Mouse (Mus musculus) intestine, embryonic 14.5 days (tissue): Measurements from ENCODE around the gene Caprin1. TPM values are rescaled to one million over a fixed set of nuclear protein-coding genes. Genes with fewer than 3 reads are reported as not detected.
A peak's percentile ranks its signal among the peaks of the same experiment; 100 is the strongest.

Source experiments
- ATAC-seq: fragments of 200-750 bp; cut with Nextera tagmentation; replicated peaks from 2 replicates; pipeline ENCODE4 v1.8.0; 2017; ENCODE audit warnings: low read depth, moderate number of reproducible peaks, moderate TSS enrichment, moderate library complexity; ENCODE audit not compliant: low FRiP score, low TSS enrichment
- DNase-seq: peaks from one replicate; pipeline ENCODE4 v3.0.0-alpha.2; 2018; ENCODE audit warnings: low spot score
- H3K27ac ChIP-seq: fragments of 300-500 bp; sonication (generic); 2 replicates; pipeline ENCODE4 v1.5.1; 2014; ENCODE audit warnings: low read depth, mild to moderate bottlenecking, control low read depth
- H3K27me3 ChIP-seq: fragments of 300-500 bp; sonication (generic); replicated peaks from 2 replicates; pipeline ENCODE4 v1.6.1; 2014; ENCODE audit warnings: low read length, control low read depth; ENCODE audit not compliant: control insufficient read depth, insufficient read depth
- H3K36me3 ChIP-seq: fragments of 300-500 bp; sonication (generic); 2 replicates; pipeline ENCODE4 v1.6.1; 2014; ENCODE audit warnings: low read length, control low read depth; ENCODE audit not compliant: control insufficient read depth, insufficient read depth
- H3K4me1 ChIP-seq: fragments of 300-500 bp; sonication (generic); replicated peaks from 2 replicates; pipeline ENCODE4 v1.6.1; 2014; ENCODE audit warnings: low read length, control low read depth, mixed read lengths; ENCODE audit not compliant: control insufficient read depth, insufficient read depth
- H3K4me2 ChIP-seq: fragments of 300-500 bp; sonication (generic); 2 replicates; pipeline ENCODE4 v1.6.1; 2014; ENCODE audit warnings: low read length
- H3K4me3 ChIP-seq: fragments of 300-500 bp; sonication (generic); 2 replicates; pipeline ENCODE4 v1.5.1; 2014; ENCODE audit warnings: low read depth, low read length, control low read depth, mixed read lengths
- H3K9ac ChIP-seq: fragments of 300-500 bp; sonication (generic); 2 replicates; pipeline ENCODE4 v1.6.1; 2014; ENCODE audit warnings: mild to moderate bottlenecking, low read length
- H3K9me3 ChIP-seq: fragments of 300-500 bp; sonication (generic); 2 replicates; pipeline ENCODE4 v1.6.1; 2016; ENCODE audit warnings: low read length, control low read depth; ENCODE audit not compliant: control insufficient read depth
- WGBS: fragments of 180-500 bp; shearing (Covaris S2); extraction: QIAGEN DNeasy Blood & Tissue Kit; methylation state at CpG from one replicate; pipeline ENCODE4 v1.1.7; 2014; 5-methylcytosine and 5-hydroxymethylcytosine counted together
- polyA plus RNA-seq: library from polyadenylated mRNA; unstranded; fragments of >200 nt; fragmentation: Nextera tagmentation; extraction: Ambion mirVana; gene quantifications from 2 replicates; pipeline ENCODE4 v1.2.1, GENCODE M21; 2014

Gene Caprin1
- polyA plus RNA-seq, 1 experiment from 2014 or later = 344 TPM

DNA sequence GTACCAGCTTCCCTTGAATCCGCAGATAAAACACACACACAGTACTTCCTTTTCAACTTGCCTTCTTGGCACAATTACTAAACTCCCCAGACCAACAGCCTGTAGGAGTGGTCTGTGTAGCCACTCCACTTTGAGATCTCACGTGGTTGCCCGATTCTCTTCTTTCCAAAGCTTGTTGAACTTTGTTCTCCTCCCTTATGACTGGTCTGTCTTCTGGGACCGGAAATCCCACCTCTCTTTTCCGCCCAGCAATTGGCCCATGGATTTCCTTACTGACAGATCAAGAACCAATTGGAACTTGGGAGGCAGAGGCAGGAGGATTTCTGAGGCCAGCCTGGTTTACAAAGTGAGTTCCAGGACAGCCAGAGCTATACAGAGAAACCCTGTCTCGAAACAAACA is 13.0 kb upstream of the Caprin1 start:
- no peaks in the 10 kb centered on the region for H3K27me3 ChIP-seq
- H3K27ac ChIP-seq = no peak overlapping the region
- H3K4me2 ChIP-seq = no peak overlapping the region
- DNase-seq (no peak), ATAC-seq (no peak)
- H3K9ac ChIP-seq = no peak overlapping the region
- H3K4me1 ChIP-seq = no peaks in the 10 kb centered on the region
- no peaks in the 10 kb centered on the region for H3K36me3 ChIP-seq
- WGBS = 88% methylated on average over 6 of the region's 6 CpGs
- no peak overlapping the region for H3K4me3 ChIP-seq
- no peaks in the 10 kb centered on the region for H3K9me3 ChIP-seq

DNA sequence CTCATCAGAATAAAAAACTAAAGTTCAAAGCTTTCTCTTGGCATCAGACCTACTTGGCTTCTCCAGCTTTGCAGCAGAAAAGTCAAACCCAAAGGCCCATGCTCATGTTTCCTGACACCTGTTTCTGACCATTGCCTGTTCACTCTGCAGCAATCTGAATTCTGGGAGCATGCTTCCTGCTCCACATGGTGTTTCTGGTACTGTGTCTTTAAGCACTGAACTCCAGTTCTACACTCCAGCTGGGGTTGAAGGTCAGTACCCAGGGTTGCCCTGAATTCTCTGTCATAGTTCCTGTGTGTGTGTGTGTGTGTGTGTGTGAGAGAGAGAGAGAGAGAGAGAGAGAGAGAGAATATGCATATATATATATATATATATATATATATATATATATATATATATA is 11.0 kb upstream of the Caprin1 start:
- no peaks in the 10 kb centered on the region for H3K27me3 ChIP-seq
- no peaks in the 10 kb centered on the region for H3K9me3 ChIP-seq
- H3K9ac ChIP-seq = no peak overlapping the region
- H3K36me3 ChIP-seq = no peaks in the 10 kb centered on the region
- ATAC-seq = no peak
- H3K27ac ChIP-seq = no peak overlapping the region
- no peaks in the 10 kb centered on the region for H3K4me1 ChIP-seq
- H3K4me2 ChIP-seq = no peak overlapping the region
- no peak for DNase-seq
- no peak overlapping the region for H3K4me3 ChIP-seq

DNA sequence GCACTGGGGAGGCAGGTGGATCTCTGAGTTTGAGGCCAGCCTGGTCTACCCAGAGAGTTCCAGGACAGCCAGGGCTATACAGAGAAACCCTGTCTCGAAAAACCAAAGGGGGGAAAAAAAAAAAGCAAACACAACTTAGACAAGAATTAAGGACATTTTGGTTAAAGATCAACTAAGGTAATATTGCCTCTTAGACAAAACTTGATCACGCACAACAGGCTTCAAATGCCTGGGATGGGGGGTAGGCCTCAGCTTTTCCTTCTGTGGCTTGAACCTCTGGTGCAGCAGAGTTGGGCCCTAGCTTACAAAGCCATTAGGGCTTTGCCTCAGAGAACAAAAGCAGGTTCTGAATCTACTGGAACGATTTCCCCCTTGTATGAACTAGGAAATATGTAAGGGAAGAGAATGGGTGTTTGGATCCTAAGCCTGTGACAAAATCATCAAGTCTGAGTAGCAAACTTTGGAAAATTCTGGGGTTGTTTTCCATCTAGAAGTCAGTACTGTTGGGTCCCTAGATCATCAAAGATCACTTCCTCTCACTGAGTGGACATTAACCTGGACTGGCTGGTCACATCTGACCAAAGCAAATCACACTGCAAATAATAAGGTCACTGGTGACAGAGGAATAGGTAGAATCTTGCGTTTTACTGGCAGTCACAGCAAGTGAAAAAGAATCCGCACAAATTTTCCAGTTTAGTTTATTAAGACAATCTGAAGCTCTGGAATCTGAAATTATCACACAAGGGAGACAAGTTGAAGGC is 6.5 kb upstream of the Caprin1 start:
- H3K4me2 ChIP-seq = no peak overlapping the region
- WGBS = 76% methylated on average over 5 of the region's 5 CpGs
- H3K36me3 ChIP-seq = no peaks in the 10 kb centered on the region
- no peak overlapping the region for H3K9ac ChIP-seq
- DNase-seq = no peak
- no peak for ATAC-seq
- no peaks in the 10 kb centered on the region for H3K27me3 ChIP-seq
- no peaks in the 10 kb centered on the region for H3K9me3 ChIP-seq
- H3K4me3 ChIP-seq = no peak overlapping the region
- H3K27ac ChIP-seq = no peak overlapping the region
- peaks cover 6% of the 10 kb centered on the region; the same call in 1 of the 2 replicates for H3K4me1 ChIP-seq

DNA sequence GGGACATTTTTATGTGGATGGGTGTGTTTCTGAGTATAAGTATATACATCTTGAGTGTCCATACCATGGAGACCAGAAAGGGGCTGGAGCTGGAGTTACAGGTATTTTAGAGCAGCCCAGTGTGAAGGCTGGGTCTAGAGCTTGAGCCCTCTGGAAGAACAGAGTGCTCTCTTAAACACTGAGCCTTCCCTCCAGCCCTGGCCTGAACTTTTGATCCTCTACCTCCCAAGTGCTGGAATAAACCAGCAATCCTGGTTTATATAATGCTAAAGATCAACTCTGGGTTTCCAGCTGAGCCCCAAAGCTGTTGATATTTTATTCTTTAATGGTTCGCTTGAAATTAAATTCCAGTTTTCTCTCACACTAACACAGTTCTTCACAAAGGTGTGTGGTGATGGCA is 5.0 kb upstream of the Caprin1 start:
- H3K27ac ChIP-seq = no peak overlapping the region
- ATAC-seq (no peak), DNase-seq (no peak)
- H3K9me3 ChIP-seq = no peaks in the 10 kb centered on the region
- H3K4me2 ChIP-seq = no peak overlapping the region
- no peaks in the 10 kb centered on the region for H3K27me3 ChIP-seq
- H3K4me1 ChIP-seq = peaks cover 11% of the 10 kb centered on the region; the same call in 1 of the 2 replicates
- no peak overlapping the region for H3K4me3 ChIP-seq
- H3K9ac ChIP-seq = no peak overlapping the region
- WGBS = 74% methylated on average over 1 of the region's 1 CpGs
- no peaks in the 10 kb centered on the region for H3K36me3 ChIP-seq

DNA sequence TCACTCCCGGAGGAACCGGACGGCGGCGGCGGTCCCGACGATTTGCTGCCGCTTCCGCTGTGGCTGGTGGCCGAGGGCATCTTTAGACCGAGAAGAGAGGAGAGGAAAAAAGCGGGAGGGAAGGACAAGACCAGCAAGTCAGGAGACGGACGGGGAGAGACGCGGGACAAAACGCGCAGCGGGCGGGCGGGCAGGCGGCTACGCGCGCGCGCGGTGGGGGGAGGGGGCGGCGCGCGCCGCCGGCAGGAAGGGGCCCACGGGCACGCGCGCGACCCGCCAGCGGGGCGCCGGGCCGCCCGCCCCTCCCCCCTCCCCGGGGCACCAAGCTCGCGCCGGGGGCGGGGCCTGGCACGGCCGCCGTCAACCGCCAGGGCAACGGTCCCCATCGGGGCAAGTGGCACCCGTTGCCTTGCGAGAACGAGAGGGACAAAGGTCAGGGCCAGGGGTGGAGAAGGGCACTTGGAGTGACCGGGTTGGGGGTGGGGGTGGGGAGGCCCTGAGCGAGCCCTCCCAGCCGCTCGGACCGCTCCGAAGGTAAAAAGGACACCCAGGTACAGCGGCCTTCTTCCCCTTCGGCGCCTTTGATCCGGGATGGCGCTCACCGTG is 485 bp downstream of the Caprin1 start:
- Histone ChIP-seq H3K36me3 (peaks cover 34% of the 10 kb centered on the region), H3K27ac (peak overlapping the region; percentile 100), H3K9ac (peak overlapping the region; percentile 97), H3K4me2 (peak overlapping the region; percentile 70), H3K4me1 (peaks cover 23% of the 10 kb centered on the region), H3K9me3 (no peaks in the 10 kb centered on the region), H3K27me3 (no peaks in the 10 kb centered on the region), H3K4me3 (peak overlapping the region; percentile 99)
- no peak for DNase-seq
- peak; percentile 73 for ATAC-seq
- under 1% methylated on average over 41 of the region's 72 CpGs for WGBS

DNA sequence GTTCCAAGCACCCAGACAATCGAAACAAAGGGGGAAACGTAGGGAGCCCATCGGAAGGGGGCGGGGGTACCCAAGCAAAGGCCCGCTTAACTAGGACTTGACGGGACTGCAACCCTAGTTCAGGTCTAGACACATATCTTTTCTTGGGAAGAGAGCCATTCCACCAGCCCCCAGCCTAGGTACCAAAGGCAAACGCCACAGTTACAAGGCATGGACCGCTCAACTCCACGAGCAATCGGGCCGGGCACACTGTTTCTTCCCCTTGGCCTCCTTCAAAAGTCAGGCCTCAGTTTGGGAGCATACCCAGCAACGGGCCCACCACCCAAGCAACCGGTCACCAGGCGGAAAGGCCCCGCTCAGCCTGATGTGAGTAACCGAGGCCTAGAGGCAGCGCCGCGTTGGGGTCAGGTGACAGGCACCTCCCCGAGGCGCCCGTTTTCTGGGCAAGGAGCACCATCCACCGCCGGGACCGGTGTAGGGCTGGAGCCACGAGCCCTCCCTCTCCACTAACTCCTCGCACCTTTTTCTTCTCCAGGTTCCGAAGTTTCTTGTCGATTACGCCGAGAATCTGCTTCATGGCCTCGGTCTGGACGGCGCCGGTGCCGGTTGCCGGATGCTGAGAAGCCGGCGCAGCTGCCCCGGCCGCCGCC is 1.1 kb downstream of the Caprin1 start:
- Histone ChIP-seq H3K4me1 (peaks cover 23% of the 10 kb centered on the region), H3K27me3 (no peaks in the 10 kb centered on the region), H3K4me3 (peak overlapping the region; percentile 99), H3K27ac (peak overlapping the region; percentile 100), H3K9me3 (no peaks in the 10 kb centered on the region), H3K4me2 (peak overlapping the region; percentile 70), H3K9ac (peak overlapping the region; percentile 97), H3K36me3 (peaks cover 38% of the 10 kb centered on the region)
- peak; percentile 92 for DNase-seq
- peak; percentile 12 for ATAC-seq
- under 1% methylated on average over 42 of the region's 42 CpGs for WGBS

DNA sequence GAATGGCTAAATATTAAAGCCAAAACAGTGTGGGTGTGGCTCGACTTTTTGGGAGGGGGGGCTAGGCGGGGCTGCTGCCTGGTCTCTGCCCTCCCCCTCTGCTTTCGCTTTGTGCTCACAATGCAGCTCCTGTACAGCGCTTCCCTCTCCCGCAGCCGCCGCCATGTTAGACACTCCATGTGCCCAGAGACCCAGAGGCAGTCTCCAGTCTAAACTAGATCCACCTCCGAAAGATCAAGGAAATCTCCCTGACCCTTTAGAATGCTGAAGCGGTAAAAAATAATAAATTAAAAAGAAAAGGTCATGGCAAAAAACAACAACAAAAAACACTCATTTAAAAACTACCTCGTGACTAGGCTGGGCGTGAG is 1.6 kb downstream of the Caprin1 start:
- peak; percentile 65 for ATAC-seq
- WGBS = 0% methylated on average over 11 of the region's 11 CpGs
- no peaks in the 10 kb centered on the region for H3K27me3 ChIP-seq
- H3K36me3 ChIP-seq = peaks cover 42% of the 10 kb centered on the region
- peak; percentile 81 for DNase-seq
- peak overlapping the region; percentile 100 for H3K27ac ChIP-seq
- peaks cover 19% of the 10 kb centered on the region for H3K4me1 ChIP-seq
- H3K9ac ChIP-seq = peak overlapping the region; percentile 97
- H3K4me2 ChIP-seq = peak overlapping the region; percentile 70
- H3K9me3 ChIP-seq = no peaks in the 10 kb centered on the region
- peak overlapping the region; percentile 99 for H3K4me3 ChIP-seq

DNA sequence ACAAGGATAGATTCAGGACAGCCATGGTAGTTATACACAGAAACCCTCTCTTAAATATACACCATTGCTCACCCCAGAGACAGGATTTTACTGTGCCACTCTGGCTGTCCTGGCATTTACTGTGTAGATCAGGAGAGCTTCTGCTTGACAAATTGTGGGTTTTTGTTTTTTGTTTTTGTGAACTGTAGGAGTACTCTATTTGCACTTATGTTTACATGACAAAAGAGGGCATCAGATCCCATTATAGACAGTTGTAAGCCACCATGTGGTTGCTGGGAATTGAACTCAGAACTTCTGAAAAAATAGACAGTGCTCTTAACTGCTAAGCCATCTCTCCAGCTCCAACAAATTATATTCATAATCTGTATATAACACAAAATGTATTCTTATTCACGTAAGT is 5.4 kb downstream of the Caprin1 start:
- Histone ChIP-seq H3K36me3 (peaks cover 65% of the 10 kb centered on the region), H3K4me1 (peaks cover 14% of the 10 kb centered on the region), H3K27me3 (no peaks in the 10 kb centered on the region), H3K9me3 (no peaks in the 10 kb centered on the region), H3K4me3 (no peak overlapping the region), H3K9ac (no peak overlapping the region), H3K4me2 (no peak overlapping the region), H3K27ac (no peak overlapping the region)
- ATAC-seq (no peak), DNase-seq (no peak)
- WGBS = 87% methylated on average over 1 of the region's 1 CpGs
